Mouse (Mus musculus) cerebellum, adult 9-11 months (tissue): ENCODE measurements around the gene Abi3.

Experiments
- DNase-seq: peaks from one replicate; pipeline ENCODE4 v3.0.0; 2022

Gene Abi3

DNA sequence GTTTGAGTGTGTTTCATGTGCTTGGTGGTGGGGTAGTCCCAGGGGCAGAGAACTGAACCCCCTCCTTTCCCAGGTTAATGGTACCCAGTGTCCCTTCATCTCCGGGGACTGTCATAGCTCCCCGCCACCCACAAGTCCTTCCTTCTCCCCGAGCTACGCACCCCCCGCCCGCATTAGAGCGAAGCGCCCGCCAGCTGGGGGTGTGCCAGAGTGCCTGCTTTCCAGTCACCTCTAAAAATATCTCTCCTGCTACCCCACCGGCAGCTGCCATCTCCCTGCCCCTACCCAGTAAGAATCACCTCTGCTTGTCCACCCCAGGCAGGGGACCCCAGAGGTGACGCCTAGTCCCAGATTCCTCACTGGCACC, 17.4 kb downstream of the Abi3 start:
- DNase-seq: peak; percentile 85

DNA sequence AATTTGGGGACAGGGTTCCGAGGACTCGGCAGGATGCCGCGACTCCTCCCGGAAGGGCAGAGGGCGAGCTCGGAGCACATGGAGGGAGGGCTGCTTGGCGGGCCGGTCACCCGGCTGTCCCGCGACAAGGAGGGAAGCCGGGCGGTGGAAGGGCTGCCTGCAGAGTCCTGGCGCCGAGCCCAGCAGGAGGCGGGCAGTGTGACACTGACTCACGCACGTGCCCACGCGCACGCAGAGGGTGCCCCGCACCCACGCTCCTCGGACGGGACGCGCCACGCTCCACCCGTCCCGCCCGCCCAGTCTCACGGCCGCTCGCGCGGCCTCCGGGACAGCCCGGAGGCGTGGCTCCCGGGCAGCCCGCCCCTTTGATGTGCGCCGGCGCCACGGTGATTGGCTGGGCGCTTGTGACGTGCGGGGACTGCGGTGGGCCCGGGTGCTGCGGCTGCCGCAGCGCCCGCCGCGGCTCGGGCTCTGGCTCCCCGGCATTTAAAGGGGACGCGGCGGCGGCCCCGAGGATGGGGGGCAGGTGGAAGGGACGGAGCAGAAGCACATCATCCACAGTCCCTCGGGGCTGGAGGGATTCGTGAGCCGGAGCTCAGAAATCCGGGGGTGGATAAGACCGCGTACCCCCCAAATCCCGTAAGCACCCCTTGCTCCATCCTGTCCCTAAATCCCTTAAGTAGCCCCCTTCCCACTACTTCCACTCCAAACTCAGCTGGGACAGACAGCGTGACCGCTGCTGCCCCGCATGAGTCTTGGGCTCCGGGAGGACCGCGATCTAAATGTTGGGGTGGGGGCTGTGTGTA, 18.0 kb downstream of the Abi3 start, which contains the start of gene Phospho1:
Gene Phospho1 (plus strand): TSS at position 429 of the 806 bp plus-strand sequence.
- DNase-seq: peak; percentile 95

DNA sequence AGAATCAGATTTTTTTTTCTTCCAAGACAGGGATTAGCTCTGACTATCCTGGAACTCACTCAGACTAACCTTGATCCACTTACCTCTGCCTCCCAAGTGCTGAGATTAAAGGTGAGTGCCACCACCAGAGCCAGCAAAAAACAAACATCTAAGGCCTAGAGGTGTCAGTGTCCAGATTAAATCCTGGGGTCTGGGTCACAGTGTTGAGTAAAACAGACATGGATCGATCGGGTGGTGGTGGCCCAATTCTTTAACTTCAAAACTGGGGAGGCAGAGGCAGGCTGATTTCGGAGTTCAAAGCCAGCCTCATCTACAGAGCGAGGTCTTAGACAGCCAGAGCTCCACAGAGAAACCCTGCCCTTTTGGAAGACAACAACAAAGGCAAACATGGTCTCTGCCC, 19.8 kb downstream of the Abi3 start:
- DNase-seq: peak; percentile 7

DNA sequence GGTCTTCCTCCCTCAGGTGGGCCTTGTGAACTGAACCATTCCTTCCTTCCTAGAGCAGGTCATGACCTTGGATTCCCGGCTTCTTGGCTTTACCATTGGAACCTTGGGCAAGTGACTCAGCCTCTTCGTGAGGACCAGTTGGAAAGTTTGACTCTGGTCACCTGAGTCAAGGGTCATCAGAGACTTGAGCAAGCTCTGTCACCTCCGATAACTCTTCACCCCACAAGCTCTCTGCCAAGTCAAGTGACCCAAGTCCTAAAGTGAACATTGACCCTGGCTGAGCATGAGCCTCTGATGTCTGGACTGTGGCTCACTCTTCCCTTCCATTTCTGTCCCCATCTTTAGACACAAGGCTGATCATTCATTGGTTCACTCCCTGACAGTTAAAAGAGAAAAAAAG, 20.8 kb downstream of the Abi3 start:
- DNase-seq: peak; percentile 10

DNA sequence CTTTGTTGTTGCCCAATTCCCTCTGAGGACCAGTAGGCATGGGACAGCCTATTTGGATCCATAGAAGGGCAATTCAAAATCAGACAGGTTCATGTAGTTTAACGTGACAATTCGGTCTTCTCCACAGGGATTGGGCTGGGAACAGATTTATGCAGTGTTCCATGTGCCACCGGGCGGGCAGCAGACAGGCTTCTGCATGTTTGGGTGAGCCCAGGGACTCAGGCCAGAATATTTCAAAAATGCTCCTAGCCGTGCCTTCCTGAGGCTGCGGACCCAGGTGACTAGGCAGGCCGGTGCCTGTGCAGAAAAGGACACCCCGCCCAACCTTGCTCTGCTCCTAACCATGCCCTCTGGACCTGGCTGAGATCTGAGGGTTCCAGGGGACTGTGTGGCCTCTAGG, 23.1 kb downstream of the Abi3 start:
- DNase-seq: no peak

DNA sequence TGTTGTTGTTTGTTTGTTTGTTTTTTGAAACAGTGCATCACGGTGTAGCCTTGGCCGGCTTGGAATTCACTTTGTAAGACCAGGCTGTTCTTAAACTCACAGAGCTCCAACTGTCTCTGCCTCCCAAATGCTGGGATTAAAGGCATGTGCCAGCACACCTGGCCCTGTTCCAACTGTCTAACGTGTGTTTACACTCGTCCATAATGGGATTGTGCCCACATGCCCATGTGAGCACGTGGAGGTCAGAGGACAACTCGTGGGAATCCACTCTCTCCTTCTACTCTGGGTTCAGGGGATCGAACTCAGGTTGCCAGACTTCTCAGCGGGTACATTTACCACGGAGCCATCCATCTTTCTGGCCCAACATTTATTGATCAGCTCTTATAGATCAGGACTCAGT, 26.9 kb downstream of the Abi3 start:
- no peak for DNase-seq

DNA sequence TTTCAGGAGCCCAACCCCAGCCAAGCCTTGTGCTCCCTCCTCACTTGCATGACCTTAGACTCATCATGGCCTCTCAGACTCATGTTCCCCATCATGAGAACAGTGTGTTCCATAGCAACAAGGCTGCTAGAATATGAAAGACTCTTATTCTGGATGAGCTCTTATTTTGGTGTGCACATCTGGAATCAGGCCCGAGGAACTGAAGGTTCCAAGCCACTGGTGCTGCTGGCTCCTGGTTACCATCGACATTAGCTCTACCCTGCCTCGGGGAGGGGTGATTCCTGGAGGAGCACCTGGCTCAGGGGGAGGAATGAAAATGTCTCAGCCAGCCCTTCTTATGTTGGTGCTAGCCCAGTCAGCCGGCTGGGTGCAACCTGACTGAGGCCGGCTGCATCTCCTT, 27.4 kb downstream of the Abi3 start:
- no peak for DNase-seq

DNA sequence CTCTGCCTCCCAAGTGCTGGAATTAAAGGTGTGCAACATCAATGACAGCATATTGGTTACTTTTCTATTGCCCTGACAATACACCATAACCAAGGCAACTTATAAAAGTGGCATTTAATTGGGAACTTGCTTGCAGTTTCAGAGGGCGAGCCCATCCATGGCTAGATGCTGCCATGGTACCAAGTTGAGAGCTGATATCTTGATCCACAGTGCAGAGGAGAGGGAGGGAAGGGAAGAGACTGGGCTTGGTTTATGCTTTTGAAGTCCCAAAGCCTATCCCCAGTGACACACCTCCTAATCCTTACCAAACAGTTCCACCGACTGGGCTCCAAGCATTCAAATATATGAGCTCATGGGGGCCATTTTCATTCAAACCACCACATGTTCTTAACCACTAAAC, 28.2 kb downstream of the Abi3 start:
- no peak for DNase-seq

DNA sequence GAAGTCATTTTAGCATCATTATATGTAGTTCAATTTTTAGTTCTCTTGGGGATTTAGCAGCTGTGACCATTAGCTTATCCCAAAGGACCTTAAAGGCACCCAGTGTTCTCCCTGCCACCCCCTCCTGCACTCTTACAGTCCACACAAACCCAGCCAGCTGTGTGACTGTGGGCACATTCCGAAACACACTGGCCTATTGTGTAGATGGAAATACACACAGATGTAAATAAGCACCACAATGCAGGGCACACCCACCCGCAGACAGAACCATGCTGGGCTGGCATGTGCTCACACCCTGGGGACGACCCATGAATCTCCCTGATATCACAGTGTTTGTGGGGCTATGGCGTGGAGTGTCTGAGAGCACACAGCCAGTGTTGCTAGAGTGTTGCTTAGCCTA, 30.1 kb downstream of the Abi3 start:
- DNase-seq: no peak

DNA sequence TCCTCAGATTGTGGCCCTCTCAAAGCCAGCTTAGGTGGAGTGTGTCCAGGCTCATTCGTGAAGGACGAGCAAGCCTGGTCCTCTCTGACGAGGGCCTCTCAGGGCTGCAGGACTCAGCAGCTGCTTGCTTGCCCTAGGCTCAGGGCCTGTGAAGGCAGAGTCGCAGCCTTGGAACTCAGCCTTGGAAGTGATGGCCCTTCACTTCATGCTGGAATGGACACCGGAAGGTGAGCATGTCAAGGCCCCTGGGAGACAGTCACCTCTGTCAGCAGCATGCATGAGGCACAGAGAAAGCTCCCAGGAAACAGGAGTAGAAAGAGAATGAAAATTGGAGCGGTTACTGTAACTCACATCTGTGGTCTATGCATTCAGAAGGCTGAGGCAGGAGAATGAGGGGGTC, 30.5 kb downstream of the Abi3 start:
- DNase-seq: no peak

DNA sequence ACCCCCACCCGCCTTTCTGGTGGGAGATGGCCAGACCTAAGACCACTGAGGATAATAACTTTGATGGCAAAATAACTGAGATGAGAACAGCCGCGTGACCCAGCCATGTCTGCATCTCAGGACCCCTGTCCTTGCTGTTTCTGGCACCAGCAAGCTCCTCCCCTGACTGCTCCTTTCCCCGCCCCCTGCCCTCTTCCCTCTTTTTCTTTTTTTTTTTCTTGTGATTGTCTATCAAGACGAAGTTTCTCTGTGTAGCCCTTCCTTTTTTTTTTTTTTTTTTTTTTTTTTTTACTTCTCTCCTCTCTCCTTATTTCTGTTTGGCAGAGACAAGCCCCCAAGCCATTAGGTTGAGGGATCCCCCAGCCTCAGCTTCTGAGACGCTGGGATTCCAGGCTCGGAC, 31.4 kb downstream of the Abi3 start:
- DNase-seq: no peak

DNA sequence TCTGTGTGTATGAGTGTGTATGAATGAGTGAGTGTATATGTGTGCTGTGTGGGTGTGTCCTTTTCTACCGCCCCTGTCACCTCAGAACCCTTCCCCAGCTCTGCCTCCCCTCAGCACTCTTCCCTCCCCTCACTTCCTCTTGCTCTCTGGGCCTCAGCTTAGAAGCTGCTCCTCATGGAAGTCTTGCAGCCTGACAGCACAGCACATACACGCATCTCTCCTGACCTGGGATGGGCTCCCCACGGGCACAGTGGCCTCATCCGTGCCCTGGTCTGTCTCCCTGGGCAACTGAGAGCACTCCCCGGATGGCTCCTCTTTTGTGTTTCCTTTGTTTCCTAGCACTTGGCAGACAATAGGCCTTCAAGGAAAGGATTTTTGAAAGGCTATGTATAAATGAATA, 32.7 kb downstream of the Abi3 start:
- DNase-seq: no peak

DNA sequence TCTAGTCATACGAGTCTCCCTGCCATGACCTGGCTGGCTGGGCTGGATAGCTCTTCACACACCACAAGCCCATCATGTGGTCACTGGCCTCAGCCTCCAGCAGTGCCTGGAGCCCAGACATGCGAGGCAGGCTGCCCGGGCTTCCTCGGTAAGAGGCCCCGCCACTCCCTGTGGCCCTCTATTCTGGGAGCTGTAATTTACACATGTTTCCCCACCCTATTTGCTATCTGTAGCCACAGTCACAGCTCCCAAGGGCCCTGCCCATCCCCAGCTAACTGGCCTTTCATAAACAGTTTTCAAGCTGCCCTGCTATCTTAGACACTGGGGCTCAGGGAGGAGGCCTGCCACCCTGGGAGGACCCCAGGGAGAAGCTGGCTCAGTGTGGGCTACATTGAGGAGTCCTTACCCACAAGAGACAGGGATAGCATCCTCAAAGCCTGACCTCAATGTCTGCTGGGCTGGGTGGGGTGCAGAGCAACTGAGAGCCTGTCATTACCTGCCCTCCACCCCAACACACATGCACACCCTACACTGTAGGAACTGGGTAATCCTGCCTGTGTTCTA, 33.7 kb downstream of the Abi3 start:
- no peak for DNase-seq

DNA sequence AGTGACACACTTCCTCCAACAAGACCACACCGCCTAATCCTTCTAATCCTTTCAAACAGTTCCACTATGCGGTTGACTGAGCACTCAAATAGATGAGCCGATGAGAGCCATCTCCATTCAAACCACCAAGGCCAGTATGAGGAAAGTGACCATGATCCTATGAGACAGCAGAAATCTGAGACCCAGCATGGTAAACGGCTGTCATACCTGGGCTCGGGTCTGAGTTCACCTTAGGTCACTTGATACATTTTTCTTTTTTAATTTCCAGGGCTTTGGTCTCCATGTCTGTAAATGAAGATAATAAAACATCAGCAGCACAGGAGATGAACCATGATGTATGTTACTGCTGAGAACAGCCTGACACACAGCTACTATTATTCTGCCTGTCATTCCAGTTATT, 34.4 kb downstream of the Abi3 start:
- no peak for DNase-seq

DNA sequence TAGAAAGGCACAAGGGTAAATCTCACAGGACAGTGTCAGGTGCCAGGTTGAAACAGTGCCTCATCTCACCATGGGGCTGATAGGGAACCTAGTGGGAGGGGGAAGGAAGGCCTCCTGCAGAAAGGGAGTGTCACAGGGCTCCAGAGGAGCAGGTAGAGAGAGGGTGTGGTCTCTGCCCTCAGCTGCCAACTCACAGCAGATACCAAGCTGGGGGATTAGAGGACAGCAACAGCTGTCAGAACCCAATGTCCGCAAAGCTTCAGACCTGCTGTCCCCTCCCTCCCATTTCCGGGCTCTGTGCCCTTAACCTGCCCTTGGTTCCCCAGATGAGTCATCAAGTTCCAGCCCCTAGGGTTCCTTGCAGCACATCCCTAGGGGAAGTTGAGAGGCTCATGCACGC, 36.7 kb downstream of the Abi3 start:
- DNase-seq: no peak

DNA sequence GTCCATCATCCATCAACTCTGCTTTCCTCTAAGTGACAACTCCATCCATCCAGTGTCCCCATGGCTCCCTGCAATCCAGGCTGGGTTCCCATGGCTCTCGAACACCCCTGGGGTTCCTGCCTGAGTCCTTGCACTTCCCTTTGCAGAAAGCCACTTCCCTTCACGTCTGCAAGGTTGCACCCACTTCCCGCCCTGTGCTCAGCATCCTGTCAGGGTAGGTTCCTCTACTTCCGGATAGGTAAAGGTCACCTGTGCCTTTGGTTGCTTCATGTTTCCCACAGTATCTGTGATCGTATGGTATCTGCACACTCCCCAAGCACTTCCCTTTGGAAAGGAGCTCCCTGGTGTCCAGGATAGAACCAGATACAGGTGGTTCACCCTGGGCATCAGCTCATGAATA, 37.3 kb downstream of the Abi3 start:
- no peak for DNase-seq

DNA sequence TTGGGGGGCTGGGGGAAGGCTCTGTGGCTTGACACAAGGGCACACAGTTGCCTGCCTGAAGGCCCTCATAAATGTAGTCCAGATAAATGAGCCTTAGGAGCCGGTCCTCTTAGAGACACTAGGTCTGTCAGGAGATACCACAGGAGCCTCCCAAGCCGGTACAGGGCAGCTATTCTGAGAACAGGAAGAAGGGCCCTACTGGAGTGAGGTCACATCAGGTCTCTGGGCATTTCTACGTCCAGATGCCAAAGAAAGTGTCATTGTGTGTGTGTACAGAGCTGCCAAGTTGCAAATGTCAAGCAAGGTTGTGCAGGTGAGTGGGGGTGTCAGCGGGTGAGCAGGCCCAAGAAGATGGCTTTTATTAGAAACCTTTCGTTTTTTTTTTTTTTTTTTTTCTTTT, 46.7 kb downstream of the Abi3 start:
- DNase-seq: no peak

DNA sequence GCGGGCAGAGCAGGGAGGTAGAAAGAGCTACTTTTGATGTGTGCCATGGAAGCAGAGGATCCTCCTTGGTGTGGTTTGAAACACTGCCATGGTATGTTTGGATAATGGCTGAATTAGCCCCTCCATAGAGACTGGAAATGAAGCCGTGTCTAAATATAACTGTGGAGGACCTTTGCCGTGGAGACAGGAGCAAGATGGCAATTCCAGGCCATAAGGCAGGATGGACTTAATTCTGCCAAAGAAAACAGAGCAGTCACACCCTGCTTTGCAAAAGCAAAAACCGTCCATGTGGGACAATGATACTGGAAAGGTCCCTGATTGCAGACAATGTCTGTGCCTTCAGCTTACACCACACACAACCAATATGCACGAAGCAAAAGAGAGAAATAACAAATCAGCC, 48.1 kb downstream of the Abi3 start:
- no peak for DNase-seq

DNA sequence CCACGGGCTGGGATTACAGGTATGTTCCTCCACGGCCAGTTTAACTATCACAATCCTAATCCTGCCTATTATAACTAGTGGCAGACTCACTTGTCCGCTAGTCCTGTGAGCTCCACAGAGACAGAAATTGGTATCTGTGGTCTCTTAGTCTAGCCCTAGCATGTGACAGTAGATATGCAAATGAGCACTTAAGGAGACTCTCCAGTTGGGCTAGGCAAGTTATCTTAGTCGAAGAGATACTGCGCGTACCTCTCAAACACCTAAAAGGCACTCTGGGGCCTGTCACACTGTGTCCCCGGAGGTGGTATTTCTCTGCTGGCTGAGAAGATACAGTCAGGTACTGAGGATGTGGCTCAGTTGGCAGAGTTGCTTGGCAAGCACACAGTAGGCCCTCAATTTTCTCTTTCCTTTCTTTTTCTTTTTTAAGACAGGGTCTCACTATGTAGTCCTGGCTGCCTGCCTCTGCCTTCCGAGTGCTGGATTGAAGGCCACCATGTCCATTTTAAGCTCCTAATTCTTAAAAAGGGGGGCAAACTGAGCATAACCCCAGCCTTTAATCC, 49.2 kb downstream of the Abi3 start:
- no peak for DNase-seq

DNA sequence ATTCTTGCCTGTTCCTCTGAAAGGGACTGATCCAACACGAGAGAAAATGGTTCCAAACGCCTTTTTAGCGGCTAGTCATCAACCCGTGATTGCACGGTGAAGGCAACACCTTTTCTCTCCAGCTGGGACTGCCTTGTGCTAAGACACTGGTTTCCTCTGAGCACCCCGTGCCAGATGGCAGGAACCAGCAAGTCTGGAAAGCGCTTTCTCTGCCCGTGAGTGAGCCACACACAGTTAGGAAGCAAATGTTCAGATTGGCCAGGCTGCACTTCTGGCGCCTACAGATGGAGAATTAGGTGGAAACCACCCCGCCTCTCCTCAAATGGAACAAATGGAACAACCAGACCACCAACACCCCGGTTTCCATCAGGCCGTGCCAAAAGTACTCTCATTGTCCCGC, 50.5 kb downstream of the Abi3 start:
- peak; percentile 46 for DNase-seq

DNA sequence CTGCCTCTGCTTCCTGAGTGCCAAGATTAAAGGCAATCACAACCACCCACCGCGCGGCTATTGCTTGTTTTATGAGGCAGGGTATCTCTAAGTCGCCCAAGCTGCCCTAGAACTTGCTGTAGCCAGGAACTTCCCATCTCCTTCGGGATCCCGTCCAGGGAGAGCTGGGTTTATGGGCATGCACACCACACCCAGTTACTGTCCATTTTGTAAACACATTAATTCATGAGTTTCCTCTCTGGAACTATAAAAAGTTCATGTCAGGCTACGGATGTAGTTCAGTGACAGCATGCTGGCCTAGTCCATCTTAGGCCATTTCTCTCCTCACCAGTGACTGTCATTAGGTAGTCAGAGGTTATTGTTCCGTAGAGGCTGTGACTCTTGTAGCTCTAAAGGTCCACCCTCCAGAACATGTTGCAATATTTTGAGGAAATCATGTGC, 52.8 kb downstream of the Abi3 start:
- DNase-seq: no peak

DNA sequence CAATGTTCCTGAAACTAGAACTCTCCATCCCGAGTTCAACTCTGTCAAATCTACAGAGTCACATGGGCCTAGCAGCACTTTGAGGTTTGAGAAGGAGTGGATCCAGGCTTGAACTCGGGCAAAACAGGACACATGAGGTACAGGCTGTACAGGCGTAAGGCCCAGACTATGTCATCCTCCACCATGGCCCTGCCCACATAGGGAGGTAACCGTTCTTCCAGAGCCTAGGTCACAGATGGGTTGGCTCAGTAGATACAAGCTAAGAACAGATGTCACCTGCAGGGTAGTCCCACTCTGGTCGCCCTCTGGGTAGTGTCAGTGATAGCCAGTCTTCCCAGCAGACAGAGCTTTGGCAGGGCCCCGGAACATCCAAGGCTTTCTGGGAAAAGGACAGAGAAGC, 55.8 kb downstream of the Abi3 start:
- DNase-seq: no peak

DNA sequence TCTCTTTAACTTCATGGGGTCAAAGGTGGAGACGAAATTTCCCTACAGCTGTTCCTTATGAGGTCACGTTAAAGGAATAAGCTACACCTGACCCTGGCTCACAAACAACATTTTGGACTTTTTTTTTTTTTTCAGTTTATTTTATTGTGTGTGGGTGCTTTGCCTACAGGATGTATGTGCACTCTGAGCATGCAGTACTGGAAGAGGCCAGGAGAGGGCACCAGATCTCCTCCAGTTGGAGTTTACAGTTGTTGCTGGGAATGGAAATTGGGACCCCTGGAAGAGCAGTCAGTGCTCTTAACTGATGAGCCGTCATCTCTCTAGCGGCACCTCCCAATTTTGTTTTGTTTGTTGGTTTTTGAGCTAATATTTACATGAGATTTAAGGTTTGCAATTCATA, 56.6 kb downstream of the Abi3 start:
- no peak for DNase-seq

DNA sequence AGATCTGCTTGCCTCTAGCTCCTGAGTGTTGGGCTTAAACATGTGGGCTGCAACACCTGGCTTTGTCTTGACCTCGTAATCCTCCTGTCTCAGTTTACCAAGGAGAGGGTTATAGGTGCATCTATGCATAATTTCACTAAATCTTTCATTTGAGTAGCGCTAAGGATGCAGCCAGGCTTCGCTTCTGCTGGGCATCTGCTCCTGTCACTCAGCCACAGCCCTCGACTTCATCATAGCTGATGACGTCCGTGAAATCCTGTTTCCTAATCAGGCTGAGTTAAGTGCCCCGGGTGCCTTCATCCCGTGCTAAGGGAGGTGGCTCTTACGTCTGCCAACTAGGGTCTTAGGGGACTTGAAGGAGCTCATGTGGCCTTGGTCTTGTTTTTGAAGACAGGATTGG, 58.3 kb downstream of the Abi3 start:
- DNase-seq: no peak

DNA sequence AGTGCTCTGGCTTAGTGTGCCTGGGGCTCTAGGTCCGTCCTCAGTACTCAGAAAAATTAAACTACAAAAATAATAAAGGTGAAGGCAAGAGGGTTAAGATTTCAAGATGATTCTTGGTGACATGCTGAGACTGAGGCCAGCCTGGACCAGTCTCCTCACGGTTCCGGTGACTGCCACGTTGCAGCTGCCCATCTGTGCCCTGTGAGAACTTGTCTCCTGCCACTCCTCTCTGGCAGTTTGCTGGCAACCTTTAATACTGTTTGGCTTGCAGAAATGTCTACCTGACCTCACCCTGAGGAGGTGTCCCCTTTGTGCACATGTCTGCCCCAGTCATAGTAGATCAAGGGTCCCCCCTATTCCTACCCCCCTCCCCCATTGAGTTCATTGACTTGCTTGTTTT, 58.8 kb downstream of the Abi3 start:
- no peak for DNase-seq
